Mouse (Mus musculus) gastrocnemius, adult 8-10 months (tissue): ENCODE results near the gene Grap. TPM values are rescaled to one million over a fixed set of nuclear protein-coding genes. Genes with fewer than 3 reads are reported as not detected.

Source experiments
- DNase-seq, 2 experiments: peaks; one replicate each; pipeline ENCODE4 v3.0.0; 2022; ENCODE audit warnings: low spot score in 2 of 2
- total RNA-seq, 4 experiments: library from RNA; stranded (reverse); gene quantifications; 2 replicates each; pipeline ENCODE4 v1.2.4; 2022

Grap gene
- total RNA-seq, 4 experiments from 2014 or later, result 2.2 to 3.7 (median 3.2) TPM

GRCm38 (mm10) chr11:61656148-61656850 is 3.2 kb downstream of the Grap start:
- no peak for DNase-seq

DNA sequence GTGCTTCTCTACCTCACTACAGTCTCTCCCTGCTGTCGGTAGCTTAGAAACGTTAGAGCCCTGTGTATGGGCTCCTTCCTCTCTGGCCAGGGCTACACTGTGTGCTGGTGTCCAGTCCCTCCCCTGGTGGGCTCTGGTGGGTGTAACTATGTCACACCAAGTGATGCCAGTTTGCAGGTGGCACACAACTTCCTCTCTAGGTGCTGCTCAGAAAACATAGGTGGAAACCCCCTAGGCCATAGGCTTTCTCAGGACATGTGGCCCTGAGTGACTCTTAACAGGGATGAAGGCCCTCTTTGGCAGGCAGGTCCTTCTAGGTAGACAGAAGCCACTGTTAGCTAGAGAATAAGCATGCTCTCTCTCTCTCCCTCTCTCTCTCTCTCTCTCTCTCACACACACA is 4.4 kb downstream of the Grap start:
- DNase-seq, result no peak

DNA sequence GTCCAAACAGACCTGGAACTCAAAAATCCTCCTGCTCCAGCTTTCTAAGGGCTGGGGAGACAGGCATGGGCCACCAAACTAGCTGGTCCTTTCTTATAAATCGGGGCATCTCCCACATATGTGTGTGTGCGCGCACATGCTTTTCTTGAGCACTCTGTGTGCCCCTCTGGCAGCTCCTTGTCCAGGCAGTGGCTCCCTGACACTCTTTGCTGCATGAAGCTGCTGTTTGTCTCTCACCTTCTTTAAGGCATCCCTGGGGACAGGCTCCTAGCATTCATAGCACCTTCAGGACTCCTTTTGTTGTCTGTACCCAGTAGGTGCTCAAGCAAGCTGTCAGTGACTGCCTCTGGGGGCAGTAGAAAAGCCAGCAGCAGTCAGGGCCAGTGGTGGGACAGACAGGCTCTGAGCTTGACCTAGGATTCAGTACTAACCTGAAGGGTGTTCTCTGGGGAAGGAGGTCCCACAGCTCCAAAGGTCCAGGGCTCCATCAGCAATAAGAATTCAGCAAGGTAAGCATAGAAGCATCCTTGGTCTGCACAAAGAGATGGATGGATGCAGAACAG is 5.4 kb downstream of the Grap start:
- no peak for DNase-seq

- no peak for DNase-seq
Measured at GRCm38 (mm10) chr11:61659011-61659858, 6.2 kb downstream of the Grap start.

GRCm38 (mm10) chr11:61660001-61660400 is 6.9 kb downstream of the Grap start:
- DNase-seq, result no peak

DNA sequence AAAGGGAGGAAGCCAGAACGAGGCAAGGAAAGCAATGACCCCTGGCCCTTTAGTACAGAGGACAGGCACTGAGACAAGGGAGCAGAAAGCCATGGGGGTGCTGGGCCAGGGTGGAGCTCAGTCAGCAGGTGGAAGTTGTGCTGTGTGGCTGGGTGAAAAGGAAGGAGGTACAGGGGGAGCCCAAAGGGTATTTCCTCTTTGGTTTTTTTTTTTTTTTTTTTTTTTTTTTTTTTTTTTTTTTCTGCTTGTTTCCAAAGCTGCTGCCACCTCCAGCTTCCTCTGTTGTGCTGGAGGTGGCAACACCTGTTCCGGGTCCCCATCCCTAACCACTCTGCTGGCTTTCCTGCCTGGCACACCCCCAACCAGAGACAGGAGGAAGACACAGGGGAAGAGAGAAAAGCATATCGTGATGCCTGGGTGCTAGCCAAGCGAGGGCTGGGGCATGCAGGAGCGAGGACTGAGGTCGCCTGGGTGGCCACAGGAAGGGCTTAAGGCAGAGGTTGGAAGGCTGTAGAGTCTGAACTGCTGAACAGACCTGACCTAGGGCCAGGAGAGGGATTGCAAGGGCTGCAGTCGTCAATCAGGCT is 7.8 kb downstream of the Grap start:
- no peak for DNase-seq

DNA sequence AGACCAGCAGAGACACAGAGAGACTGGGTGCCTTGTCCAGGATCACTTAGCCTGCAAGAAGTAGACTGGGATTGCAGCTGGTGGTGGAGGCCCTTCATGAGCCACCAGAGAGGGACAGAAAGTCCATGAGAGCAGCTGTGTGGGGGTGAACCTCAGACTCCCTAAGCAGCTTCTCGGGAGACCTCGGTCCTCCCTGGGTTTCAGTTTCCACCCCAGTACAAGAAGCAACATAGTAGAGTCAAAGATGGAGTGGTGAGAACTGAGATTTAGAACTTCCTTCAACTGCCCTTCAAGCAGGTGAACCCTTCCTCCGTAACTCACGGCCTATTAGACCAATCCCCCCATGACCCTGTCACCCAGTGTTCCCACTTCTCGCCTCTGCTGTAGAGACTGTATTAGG is 9.1 kb downstream of the Grap start:
- DNase-seq, result no peak

- DNase-seq, result no peak
Measured at GRCm38 (mm10) chr11:61665401-61665800, 12.3 kb downstream of the Grap start.

DNA sequence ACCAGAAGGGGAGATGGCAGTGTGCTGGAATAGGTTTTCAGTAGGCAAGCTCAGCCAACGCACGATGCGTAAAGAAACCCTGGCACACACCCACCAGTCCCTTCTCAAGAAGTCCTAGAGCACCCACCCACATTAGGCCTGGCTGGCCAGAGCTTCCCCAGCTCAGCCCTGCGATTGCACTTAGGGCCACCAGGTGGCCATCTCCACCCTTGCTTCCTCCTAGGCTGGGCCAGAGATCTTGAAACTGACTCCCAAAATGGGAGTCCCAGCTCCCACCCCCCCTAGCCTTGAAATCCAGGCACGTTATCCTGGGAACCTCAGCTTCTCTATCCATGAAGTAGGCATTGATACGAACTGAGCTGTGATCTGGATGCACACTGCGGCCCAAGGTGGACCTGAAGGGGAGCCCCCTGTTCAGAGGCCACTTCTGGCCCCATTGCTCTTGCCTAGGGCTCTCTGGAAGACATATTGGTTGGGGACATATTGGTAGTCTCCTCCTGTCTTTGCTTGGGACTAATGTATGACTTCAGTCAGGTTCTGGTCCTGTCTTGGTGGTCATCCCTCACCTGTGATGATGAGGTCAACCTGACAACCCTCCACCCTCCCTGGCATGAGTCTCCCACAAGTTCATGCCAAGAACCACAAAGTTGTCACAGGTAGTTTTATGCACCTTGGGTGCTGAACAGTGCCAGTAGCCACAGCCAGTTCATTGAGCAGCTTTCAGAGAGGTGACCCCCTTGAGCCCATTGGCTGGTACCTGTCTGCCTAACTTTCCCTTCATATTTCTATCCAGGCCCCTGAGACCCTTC is 13.1 kb downstream of the Grap start:
- no peak for DNase-seq

DNA sequence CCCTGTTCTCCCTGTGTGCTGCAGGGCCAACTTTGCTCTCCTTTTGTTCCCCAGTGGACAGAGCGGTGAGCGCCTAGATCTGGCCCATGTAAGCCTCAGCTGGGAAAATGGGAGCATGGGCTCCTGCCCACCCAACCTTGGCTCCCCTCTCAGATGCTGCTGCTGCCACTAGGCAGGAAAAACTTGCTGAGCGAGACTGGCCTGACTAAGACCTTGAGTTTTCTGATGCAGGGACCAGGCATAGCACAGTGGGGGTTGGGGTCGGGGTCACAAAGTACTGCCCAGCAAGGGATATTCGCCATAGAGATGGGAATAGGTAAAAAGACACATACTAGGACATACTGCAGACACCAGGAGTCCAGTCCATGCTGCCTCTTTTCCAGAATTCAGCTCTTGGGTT is 14.2 kb downstream of the Grap start:
- no peak for DNase-seq

DNA sequence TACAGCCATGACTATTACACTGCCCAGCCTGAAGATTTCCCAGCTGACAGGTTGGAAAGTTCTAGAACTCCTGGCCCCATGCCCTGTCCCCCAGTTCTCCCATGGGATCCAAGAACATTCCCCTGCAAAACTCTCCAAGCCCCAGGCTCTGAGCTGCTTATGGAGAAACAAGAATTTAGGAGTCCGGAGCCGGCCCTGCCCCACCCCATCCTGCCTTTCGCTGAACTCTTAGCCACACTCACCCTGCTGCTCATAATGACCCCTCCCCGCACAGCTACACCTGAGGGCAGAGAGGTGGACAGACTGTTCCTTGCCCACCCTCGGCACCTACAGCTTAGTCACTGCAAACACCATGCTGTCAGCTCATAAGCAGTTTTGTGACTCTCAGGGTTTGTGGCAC is 14.7 kb downstream of the Grap start:
- no peak for DNase-seq

DNA sequence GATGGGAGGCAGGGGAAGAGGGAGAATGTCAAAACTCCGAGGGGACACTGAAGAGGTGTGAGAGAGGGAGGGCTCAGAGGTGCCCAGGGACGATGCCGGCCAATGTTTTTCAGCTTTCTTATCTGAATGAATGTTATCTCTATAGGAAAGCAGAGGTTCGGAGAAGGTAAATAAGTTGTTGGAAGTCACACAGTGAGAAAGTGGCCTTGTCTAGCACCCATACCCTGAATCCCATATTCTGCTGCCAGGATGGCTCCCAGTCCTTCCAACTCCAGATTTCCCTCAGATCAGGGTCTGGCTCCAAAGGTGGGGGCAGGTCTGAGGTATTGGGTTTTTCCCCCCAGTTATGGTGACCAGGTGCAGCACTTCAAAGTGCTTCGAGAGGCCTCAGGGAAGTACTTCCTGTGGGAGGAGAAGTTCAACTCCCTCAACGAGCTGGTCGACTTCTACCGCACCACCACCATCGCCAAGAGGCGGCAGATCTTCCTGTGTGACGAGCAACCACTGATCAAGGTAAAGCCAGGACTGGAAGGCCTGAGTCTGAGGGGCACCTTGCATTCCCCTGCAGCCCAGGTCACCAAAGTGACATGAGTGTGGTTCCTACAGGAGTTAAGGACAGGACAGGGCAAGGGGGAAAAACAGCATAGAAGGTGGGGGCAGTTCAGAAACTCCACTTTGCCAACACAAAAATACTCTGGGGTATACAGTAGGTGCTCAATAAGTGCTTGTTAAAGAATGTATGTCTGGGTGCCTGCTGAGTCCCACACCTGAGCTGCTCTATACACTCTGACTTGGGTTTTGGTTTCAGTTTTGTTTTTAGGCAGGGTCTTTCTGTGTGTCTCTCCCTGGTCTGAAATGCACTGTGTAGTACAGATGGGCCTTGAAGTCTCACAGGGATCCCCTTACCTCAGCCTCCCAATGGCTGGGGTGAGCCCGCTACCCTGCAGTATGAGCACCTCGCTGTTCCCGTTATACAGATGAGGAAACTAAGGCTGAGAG is 16.7 kb downstream of the Grap start:
- no peak for DNase-seq

GRCm38 (mm10) chr11:61671781-61672383 is 18.8 kb downstream of the Grap start:
- no peak for DNase-seq

GRCm38 (mm10) chr11:61673686-61674085 is 20.6 kb downstream of the Grap start:
- DNase-seq, result no peak

DNA sequence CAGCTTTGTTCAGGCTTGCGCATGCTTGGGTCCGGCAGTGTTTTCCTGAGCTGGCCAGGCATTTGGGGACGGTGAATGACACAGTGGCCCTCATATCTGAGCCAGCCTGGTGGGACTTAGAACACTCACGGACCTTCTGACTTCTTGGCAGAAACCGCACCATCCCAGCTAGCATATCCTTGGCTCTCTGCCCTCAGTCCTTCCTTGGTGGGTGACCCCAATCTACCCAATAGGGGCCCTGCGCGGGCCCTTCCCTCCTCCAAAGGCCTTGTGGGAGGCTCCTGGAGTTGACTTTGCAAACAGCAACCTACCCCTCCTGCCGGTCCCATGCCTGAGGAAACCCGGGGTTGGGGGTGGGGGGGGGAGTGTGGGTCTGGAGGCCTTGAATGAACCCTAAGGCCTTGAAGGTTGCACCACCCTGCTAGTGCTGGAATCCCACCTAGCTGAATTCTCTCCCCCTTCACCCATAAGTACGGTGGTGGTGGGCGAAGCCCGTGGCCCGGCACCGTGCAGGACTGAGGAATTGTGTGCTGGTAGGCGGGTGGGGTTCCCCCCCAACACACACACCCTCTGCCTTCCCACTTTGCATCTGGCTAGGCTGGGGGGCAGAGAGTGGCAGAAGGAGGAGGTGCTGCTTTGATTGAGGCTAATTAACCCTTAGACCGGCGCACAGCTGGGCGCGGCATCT is 21.2 kb downstream of the Grap start:
- no peak for DNase-seq

GRCm38 (mm10) chr11:61674839-61675159 is 21.7 kb downstream of the Grap start:
- no peak for DNase-seq

DNA sequence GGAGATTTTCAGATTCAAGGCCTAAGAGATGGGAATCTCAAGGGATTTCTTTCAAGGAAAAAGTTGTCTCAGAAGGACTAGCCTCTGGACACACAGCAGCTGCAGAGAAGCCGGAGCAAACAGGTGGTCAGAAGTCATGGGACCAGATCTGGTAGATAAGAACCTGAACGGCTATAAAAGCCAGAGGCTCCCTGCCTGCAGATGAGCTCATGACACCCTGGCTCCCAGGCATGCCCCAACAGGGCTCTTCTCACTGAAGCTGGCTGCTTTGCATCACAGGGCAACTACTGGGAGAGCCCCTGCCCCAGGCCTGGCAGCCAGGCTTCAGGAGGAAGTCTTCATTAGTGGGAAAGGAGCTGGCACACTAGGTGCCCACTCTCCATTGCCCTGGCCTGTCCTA is 22.3 kb downstream of the Grap start:
- DNase-seq, result no peak

DNA sequence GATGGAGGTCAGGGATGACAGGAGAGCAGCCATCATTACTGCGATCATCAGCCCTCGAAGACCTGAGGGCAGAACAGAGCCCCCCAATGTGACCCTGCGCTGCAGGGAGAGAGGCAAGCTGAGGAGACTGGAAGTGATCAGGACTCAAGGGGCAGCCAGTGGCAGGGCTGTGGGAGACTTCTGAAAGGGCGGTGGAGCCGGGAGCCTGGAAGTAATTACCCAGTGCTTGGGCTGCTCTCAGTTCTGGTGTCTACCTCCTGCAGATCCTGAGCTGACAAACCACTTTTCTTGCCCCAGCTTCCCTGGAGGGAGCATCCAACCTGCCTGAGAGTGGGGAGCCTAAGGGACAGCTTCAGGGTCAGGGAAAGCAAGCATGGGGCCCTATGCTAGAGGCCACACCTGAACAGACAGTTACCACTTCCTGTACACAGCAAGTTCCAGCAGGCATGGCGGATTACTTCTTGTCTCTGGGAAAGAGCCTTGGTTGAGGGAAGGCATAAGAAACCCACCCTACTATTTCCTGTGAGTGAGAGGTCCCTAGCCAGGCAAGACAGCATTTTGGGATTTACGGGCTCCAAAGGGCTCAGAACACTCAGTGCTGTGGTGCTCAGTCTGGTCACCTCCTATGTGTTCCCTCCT is 23.3 kb downstream of the Grap start:
- no peak for DNase-seq

DNA sequence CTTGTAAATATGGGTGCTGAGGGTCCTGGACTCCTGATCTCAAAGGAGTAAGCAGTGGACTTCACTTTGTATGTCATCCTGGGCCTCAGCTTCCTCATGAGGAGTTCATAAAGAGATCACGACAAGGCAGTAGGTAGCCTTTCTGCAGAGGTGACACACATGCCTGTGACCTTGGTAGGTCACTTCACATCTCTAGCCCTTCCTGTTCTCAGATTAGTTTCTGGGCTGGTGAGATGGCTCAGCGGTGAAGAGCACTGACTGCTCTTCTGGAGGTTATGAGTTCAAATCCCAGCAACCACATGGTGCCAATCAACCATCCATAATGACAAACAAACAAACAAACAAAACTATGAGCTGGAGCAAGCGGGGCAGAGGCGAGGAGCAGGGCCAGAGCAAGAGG is 24.6 kb downstream of the Grap start:
- no peak for DNase-seq
